In genomic region chr4:125066490-125067370, GRCm38 (mm10) we compare ENCODE assay signal across 8 mouse cellular contexts. TPM values are rescaled to one million over a fixed set of nuclear protein-coding genes. Genes with fewer than 3 reads are reported as not detected.
A peak's percentile ranks its signal among the peaks of the same experiment; 100 is the strongest.
DNase-seq lines count a peak whose midpoint lies in the region; ATAC-seq and TF ChIP-seq lines count a peak whose summit lies in the region.

Snip1 (plus strand) TSS chr4:125066672.

- peak within 1 kb of the TSS; percentile 90 for H3K4me3 ChIP-seq in hindbrain, postnatal 0 days (ENCODE audit: low read length)
- H3K4me3 ChIP-seq in left cerebral cortex, adult 2 months, result peak within 1 kb of the TSS; percentile 93

- intact Hi-C loops in left cerebral cortex, adult 2 months (cut with DNase I), result loop anchor here (1.0 kb wide), 1 partner anchor 19 kb away; the partner anchor contains the start of gene Meaf6

- peak within 1 kb of the TSS; percentile 82 for H3K4me2 ChIP-seq in hindbrain, postnatal 0 days (ENCODE audit: low read depth, low read length)

- TF ChIP-seq CTCF in hindbrain, postnatal 0 days (IDR thresholded peaks at IDR 0.05; ENCODE audit: low read depth), result no peak
- no peak for TF ChIP-seq CTCF in left cerebral cortex, adult 2 months (IDR thresholded peaks at IDR 0.05)

- H3K27ac ChIP-seq in hindbrain, postnatal 0 days, result peak within 1 kb of the TSS; percentile 66; the same call in 1 of the 2 replicates
- peak within 1 kb of the TSS; percentile 79 for H3K27ac ChIP-seq in left cerebral cortex, adult 2 months

- H3K4me1 ChIP-seq in hindbrain, postnatal 0 days (ENCODE audit: insufficient read depth, low read length), result peaks cover 6% of the 10 kb centered on the region; the same call in 1 of the 2 replicates

- ATAC-seq in hindbrain, postnatal 0 days, result peak; percentile 94
- peak; percentile 96 for ATAC-seq in megakaryocyte, adult 5-6 weeks (ENCODE audit: poor library complexity, severe bottlenecking)

- peaks cover 17% of the 10 kb centered on the region; the same call in 1 of the 2 replicates for H3K36me3 ChIP-seq in hindbrain, postnatal 0 days (ENCODE audit: insufficient read depth, low read length)

- H3K27me3 ChIP-seq in hindbrain, postnatal 0 days (ENCODE audit: insufficient read depth, low read length), result no peaks in the 10 kb centered on the region

- H3K9ac ChIP-seq in hindbrain, postnatal 0 days (replicated peaks; ENCODE audit: low read length), result peak within 1 kb of the TSS; percentile 83

- no peaks in the 10 kb centered on the region for H3K9me3 ChIP-seq in hindbrain, postnatal 0 days (ENCODE audit: low read length)

- peak; percentile 89 for DNase-seq in T-cell, adult 2 months (ENCODE audit: low spot score)
- DNase-seq in cerebellum, postnatal 36 days, result peak; percentile 96
- peak; percentile 93 for DNase-seq in gastrocnemius, adult 18-20 months (ENCODE audit: low spot score)
- peak; percentile 97 for DNase-seq in hindbrain, postnatal 0 days (ENCODE audit: low spot score)
- DNase-seq in left cerebral cortex, adult 2 months (ENCODE audit: extremely low spot score in 1 of 2, low spot score in 2 of 2), result peak; percentile 93 to 94
- DNase-seq in right cerebral cortex, adult 2 months (ENCODE audit: low spot score in 2 of 2), result peak; percentile 95 to 97
- peak; percentile 93 for DNase-seq in urinary bladder, postnatal 14 days (ENCODE audit: low spot score)

- 2% methylated on average over 71 of the region's 78 CpGs for WGBS in hindbrain, postnatal 0 days

RNA-seq across cellular contexts. Expression of gene Snip1, which starts in this region (rescaled TPM):
- total RNA-seq in gastrocnemius, adult 18-20 months (2021), result 1 to 10 TPM; 4.8 TPM
- 29.2 and 35.0 TPM in 2 replicates for total RNA-seq in hindbrain, postnatal 0 days (2014; rRNA removed)
- polyA plus RNA-seq in hindbrain, postnatal 0 days (2015; fragmentation: Nextera tagmentation; extraction: Ambion mirVana), result 15.7 and 16.3 TPM in 2 replicates
- 10 to 100 TPM; 15.2 to 16.1 TPM for total RNA-seq in left cerebral cortex, adult 2 months (2021)
- 24.1 and 27.0 TPM in 2 replicates for total RNA-seq in megakaryocyte, adult 5-6 weeks (2015)
- 23.2 and 27.0 TPM in 2 replicates for total RNA-seq in megakaryocyte, adult 5-6 weeks (2017)

Comparison
In these comparisons a context has a peak if more than half of its experiments do, and no peak if none do; other contexts are left out.
1. Peak in every context shown above with its lines: DNase-seq, ATAC-seq, H3K4me3 ChIP-seq and H3K27ac ChIP-seq.